Mouse (Mus musculus) adrenal gland, postnatal 4 days (tissue): ENCODE data around the gene Zfp597. TPM values are rescaled to one million over a fixed set of nuclear protein-coding genes. Genes with fewer than 3 reads are reported as not detected.

ENCODE experiments used
- DNase-seq, 2 experiments: peaks; one replicate each; pipeline ENCODE4 v3.0.0; 2021 to 2022; ENCODE audit warnings: low spot score in 2 of 2, mixed read lengths in 2 of 2
- long read RNA-seq, 2 experiments: library from polyadenylated mRNA; stranded (forward); transcript quantifications; one replicate each; pipeline ENCODE4 v2.0.0; 2021
- total RNA-seq, 2 experiments: library from RNA; stranded (reverse); gene quantifications; 2 replicates each; pipeline ENCODE4 v1.2.3; 2021

Zfp597 gene
- total RNA-seq, result 10 to 100 TPM; 19.4 to 24.5 TPM
- long read RNA-seq, experiment 1, full-length matches to known transcripts, result 3 of 4 reads
- long read RNA-seq, experiment 1, partial matches to known transcripts, result 1 of 4 reads
- long read RNA-seq, experiment 1, other reads (novel, unspliced or antisense), result 0 of 4 reads
- long read RNA-seq, experiment 2, full-length matches to known transcripts, result 3 of 7 reads
- long read RNA-seq, experiment 2, partial matches to known transcripts, result 0 of 7 reads
- long read RNA-seq, experiment 2, other reads (novel, unspliced or antisense), result 4 of 7 reads

DNA sequence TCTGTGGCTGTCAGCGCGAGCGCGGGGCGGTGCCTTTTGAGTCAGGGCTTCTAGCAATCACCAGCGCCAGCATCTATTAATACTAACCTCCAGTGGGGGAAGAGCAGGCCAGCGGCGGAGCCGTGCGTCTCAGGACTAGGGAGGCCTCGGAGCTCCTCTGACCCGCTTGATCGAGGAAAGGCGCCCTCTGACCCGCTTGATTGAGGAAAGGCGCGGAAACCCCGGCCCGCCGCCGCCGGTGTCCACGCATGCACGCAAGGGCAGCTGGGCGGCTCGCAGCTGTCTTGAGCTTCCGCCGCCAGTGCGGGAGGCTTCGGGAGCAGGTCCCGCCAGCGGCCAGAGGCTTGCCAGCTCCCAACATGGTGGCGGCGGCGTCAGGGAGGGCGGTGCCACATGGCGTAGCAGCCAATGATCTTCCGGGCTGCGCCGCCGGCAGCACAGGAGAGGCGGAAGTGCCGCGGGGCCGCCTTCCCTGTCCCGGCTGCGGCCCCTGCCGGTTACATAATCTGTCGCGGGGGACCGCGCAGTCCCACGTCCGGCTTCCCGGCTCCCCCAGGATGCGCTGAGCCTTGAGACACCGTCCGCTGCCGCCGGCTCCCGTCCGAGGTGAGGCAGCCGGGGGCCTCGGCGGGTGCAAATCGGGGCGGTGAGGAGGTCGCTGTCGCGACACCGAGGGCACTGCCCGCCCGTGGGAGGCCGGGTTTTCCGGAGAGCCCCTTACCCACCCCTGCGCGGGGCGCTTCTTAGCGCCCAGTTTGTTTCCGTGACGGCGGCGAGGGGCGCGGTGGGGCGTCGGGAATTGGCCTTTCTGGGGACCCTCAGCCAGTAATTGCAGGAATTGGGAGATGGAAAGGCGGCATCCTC, at the start of gene Zfp597, which contains the start of gene Gm20695:
TSS of gene Zfp597 (minus strand) at position 361 of the 864 bp plus-strand sequence.
TSS of gene Gm20695 (plus strand) at position 448 of the 864 bp plus-strand sequence.
- DNase-seq, result peak; percentile 90

DNA sequence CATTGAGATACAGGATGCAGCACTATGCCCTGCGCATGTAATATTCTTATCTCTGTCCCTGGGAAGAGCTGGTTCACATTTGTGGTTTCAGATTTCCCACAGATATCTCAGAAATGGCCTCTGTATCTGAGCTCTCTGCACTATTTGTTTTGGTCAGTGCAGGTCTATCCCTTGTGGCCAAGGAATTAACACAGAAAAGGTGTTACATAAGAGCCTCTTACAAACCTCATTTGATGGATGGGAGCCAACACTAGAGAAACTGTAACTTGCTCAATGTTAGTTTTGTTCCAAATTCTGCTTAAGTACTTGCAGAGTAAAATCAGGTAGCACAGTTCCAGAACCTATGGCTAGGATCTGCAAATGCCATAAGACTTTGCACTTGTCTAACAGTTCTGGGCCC, 49.7 kb upstream of the Zfp597 start:
- DNase-seq, result no peak

DNA sequence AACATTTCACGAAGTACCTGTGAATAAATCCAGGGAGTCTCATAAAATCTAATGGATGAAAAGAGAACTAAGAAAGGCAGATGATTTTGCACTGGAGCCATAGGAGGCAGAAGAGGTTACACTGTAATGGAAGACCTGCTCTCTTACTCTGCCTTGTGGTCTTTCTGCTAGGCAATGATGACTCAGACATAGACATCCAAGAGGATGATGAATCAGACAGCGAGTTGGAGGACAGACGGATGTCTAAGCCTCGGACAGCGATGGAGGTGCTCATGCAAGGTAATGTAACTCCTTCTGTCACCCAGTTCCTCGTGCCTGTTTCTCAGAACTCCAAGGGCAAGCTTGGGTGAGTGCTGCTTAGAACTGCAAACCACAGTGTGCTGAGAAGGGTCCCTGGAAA, 49.2 kb upstream of the Zfp597 start:
- DNase-seq, result no peak

DNA sequence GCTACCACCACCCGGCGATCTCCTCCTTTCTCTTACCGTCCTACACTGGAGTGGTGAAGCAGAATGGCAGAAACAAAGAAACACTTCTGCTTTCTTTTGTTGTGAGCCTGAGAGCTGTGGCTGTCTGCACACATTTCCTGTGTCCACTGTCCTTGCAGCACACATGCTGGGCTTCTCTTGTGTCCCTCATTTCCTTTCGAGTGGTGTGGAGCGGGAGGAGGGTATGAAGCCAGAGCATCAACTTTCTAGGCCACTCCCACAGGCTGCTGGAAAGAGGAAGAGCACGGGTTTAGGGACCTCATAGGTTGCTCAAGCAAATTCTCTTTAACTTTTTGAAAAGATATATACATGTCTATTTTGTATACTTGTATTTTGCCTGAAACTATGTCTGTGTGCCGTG, 44.8 kb upstream of the Zfp597 start:
- DNase-seq, result no peak

DNA sequence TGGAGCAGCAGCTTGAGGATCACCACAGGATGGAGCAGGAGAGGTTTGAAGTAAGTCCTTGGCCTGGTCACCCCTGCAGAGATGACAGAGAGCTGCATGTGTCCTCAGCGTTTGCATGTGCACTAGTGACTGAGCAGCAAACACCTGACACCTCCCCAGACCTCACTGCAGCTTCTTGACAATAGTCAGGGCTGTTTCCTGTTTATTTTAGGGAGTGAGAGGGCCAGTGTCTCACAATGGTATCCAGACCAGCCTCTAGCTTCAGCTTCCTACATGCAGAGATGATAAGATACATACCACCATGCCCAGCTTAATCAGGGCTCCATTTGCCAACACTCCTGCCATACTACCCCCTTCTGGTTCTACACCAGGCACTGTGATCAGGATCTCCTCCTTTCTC, 44.2 kb upstream of the Zfp597 start:
- DNase-seq, result no peak

DNA sequence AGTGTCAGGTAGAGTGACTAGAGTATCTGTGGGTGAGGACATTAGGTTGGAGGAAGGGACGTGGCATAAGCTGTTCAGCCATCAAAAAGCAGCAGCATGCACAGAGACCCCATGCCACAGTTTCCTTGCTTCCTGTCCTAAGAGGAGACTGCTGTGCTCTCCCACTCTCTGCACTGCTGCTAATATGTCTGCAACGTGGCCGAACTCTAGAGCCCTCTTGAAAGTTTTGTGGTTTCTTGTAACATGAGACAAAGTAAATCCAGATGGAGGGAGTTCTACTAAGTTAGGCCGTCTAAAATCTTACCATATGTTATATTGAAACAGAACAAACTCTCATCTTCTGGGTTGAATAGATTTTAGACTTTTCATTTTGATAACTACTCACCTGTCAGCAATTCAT, 39.6 kb upstream of the Zfp597 start:
- DNase-seq, result no peak

DNA sequence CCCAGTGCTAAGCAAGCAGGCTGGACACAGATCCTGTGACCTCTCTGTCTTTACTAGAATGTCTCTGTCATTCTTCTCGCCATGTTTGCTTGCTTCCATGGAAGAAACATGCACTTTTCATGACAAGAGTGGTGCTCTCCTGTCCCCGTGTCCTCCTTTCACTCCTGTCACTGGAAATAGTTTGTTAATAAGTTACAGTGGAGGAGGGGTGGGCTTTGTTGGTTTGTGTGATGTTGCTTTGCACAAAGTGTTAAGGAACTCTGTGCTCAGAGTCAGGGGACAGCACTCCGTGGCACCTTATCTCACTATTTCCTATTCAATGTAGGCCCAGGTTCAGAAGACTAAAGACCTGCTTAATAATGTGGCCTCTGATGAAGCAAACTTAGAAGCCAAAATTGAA, 39.2 kb upstream of the Zfp597 start:
- no peak for DNase-seq

DNA sequence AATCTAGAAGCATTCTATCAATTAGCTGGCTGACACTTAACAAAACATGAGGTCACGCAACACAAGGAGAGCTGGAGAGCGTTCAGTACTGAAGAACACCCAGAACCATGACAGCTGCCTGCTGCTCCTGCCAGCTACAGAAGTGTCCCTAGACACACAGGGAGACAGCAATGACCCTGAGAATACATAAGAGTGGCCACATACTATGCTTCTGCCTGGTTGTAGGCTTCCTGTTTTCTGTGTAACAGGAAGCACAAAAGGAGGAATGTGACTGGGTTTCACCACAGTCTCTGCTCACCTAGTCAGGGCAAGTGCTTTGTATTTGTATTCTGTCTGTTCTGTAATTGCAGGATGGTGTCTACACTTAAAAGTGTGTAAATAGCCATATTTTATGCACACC, 36.4 kb upstream of the Zfp597 start:
- DNase-seq, result no peak

DNA sequence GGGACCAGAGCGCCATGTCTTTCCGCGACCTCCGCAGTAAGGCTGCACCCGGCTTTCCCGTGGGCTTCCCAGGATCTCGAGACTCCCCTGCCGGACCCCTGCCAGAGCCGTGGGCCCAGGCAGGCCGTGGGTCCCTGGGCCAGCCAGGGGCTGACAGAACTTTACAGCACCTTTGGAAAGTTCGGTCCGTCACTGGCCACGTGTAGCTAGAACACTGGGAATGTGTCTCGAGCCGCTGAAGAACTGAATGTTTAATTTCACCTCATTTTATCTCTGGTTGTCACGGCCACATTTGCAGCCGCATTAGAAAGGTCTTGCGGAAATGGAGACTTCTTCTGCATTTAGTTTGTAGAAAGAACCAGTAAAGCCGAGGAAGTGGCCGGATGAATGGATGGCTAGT, 24.8 kb upstream of the Zfp597 start:
- DNase-seq, result no peak

DNA sequence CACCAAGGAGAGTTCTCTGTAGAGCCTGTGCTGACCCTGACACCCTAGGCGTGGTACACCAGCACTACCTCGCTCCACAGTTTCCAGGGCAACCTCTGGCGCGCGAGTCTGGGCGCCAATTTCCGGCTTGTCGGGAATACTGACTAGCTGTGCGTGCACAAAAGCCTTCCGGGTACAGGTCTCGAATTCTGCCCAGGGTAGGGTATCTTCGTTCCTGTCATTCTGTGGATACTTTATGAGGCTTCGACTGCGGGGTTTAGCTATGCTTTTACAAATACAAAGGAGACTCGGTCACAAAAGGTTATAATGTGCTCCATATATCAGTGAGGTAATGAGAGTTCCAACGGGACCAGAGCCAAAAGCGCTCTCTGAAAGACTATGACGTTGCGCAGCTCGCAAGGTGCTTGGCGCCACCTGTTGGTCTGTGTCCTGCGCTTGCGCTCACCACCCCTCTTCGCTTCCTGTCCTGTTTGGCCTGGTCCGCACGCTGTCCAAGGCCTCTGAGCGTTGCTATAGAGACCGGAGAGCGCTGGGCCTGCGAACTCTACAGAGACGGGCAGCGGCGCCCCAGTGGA, 24.3 kb upstream of the Zfp597 start, which contains the start of the genes 1700037C18Rik and Cluap1:
TSS of gene 1700037C18Rik (minus strand) at position 153 of the 575 bp plus-strand sequence.
TSS of gene Cluap1 (plus strand) at position 265 of the 575 bp plus-strand sequence.
- peak; percentile 65 to 85 for DNase-seq

DNA sequence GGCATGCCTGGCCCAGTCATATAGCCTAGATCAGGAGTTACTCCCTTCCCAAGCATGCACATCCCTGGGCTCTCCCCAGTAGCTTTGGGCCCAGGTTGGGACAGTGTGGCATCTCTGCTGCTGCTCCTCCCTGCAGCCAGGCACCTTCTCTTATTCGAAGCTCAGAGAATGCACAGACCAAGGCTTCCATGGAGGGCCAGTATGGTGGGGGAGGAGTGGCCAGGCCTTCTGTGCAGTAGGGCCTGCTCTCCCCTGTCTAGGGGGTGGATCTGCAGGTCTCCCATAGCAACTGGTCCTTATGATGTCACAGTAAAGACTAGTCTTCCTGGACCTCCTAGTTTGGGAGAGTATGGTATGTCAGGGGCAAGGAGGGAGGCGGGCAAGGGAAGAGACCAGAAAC, 23.1 kb upstream of the Zfp597 start:
- DNase-seq, result no peak

DNA sequence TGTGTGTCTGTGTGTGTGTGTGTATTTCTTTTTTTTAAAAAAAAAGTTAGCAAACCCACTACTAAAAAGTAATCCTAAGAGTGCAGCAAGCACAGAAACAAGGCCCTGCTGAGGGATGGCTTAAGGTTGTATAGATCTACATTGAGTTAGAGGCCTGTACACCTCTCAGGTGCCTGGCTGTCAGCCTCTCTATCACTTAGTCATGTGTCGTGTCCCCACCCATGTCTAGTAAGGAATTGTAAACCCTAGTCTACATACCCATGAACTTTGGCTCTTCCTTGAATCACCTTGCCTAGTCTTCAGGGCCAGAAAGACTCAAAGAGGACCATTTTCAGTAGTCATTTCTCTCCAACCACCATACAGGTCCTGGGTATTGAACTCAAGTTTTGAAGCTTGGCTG, 12.2 kb upstream of the Zfp597 start:
- no peak for DNase-seq

DNA sequence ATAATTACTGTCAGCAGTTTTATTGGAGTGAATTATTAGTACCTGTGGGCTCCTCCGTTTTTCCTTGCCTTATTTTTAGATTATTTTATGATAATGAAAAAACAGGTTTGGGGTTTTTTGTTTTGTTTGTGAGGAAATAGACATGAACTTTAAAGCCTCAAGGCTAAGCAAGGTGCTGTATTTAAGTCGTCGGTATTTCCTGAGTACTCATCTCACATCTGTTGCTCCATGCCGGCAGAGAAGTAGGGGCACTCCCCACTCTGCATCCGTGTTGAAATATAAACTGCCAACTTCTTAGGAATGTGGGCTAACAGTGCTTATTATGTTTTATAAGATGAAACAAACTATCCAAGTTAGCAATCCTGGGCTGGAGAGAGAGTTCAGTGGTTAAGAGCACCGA, 11.7 kb upstream of the Zfp597 start:
- no peak for DNase-seq

DNA sequence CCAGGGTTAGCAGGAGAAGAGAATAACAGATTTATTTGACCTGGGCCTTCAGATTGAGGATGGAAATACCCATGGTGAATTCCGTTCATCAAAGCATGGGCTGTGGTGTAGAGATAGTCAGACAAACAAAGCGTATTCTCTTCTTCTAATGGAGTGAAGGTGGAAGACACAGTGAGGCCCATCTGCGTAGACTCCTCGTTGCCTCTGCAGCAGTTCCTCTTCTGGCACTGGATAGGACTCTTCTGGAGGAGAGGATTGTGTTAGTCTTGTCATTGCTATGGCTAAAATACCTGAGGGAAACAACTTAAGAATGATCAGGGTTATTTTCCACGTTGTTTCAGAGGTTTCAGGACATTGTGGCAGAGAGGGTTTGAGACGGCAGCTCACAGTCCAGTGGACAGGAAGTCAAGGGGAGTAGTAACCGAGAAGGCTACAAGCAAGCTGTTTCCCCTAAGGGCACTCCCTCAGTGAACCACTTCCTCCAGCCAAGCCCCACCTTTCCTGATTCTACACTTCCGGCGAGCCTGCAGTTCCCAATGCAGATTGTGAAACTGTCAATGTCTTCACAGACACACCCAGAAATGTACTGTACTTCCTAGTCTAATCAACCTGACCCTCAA, 10.9 kb upstream of the Zfp597 start:
- DNase-seq, result no peak

DNA sequence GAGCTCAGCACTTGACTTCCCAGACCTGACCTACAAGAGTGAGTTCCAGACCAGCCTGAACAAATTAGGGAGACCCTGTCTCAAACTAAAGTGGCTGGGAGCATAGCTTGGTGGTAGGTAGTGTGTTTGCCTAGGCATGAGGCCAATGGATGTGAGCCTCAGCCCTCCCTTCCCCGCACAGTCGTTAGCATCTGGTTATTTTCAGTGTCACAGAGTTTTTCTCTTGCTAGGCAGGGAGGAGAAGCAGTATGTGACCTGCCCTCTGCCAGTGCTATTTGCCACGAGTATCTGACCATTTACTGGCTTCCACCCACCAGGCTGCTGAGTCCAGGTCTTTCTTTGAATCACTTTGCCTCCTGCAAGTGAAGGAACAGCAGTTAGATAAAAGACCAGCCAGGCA, 9.4 kb upstream of the Zfp597 start:
- no peak for DNase-seq

DNA sequence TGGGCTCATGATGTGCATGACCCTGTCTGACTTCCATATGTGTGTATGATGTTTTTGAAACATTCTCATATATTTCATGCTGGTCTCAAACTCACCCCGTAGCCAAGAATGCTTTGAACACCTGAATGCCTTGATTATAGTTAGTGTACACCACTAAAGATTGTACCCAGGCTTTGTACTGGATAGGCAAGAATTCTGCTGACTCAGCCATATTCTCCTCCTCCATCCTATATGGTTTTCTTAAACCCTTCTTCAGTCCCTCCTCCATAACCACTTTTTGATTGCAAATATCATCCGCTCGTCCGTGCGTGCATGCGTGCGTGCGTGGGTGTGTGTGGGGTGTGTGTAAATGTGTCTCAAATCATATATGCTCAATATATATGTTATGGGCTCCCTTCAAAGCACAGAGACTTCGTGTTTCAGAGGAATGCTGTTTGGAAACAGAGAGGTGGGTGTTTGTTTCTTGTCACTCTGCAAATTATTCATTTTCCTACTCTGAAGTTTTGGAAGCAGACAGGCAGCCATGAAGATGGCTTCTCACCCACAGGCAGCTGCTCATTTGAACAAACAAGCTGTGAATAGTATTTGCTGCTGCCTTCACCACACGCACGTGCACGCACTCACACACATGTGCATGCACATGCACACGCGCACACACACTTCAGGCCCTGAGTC, 7.4 kb upstream of the Zfp597 start:
- DNase-seq, result no peak

DNA sequence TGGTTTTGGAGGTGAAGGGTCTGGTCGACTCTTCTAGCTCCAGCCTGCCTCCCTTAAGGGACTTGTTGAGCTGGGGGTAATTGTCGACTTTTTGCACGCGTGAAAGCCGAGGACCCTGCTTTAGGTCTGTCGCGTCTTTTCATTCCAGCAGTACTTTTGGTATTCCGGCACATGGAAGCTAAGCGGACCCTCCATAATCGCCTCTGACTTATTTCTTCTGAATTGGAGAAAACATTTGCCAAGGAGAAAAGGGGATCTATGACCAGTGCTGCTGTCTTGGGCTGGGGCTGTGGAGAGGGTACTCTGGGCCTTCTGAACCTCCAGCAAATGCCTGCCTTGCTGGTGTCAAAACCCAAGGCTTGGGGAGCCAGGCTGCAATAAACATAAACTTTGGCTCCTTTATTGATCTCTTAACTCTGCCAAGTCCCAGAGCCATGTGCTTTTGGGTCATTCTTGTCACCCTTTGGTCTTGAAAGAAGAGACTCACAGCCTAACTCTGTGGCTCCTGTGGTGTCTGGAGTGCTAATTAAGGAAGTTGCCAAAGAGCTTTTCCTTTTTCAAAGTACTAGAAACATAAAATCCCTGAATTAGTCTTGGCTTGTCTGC, 807 bp upstream of the Zfp597 start:
- no peak for DNase-seq

DNA sequence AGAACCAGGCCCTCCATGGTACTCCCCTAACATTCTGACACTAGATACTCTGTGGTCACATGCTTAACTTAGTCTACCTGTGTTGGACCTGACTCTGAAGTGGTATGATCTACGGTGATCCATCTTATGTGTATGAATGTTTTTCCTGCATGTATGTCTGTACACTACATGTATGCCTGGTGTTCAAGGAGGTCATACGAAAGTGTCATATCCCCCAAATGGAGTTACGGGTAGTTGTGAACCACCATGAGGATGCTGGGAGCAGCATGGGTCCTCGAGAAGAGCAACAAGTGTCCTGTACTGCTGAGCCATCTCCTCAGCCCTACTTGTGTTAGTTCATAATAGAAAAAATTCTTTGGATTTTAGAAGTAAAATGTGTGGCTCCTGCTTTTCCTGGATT, 8.0 kb downstream of the Zfp597 start:
- DNase-seq, result no peak

DNA sequence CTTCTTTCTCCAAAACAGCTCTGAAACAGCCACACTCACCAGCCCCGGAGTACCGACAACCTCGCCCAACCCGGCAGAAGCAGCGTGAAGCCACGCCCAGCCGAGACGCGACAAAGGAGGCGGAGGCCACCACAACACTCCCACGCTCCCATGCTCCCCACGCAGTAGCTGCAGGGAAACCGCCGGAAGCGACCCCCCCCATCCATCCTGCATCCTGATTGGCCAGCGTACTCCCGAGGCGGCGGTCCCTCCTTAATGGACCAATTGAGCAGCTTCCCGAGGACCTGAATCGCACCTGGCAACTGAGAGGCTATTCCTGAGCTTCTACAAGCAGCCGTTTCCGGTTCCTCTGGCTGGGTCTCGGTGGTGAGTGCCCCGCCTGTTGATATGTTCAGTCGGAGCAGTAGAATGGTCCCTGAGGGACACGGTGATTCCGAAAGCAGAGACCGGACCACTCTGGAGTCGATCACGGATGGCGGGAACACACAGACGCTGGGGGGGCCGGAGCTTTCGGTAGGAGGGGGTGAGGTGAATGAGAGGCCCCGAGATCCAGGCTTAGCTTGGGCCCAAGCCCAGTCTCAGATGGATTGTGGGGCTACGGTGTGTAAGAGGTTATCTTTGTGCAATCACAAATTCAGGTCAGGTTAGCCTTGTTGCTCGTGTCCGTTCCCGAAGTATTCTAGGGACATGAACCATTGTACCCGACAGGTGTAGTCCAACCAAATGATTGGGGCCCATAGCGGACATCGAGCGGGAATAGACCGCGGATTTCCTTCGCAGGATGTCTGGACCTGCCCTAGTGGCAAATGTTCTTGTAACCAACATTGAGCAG, 11.9 kb downstream of the Zfp597 start, which contains the start of gene Naa60:
TSS of gene Naa60 (plus strand) at position 160 of the 832 bp plus-strand sequence.
- DNase-seq, result peak; percentile 70 to 83

DNA sequence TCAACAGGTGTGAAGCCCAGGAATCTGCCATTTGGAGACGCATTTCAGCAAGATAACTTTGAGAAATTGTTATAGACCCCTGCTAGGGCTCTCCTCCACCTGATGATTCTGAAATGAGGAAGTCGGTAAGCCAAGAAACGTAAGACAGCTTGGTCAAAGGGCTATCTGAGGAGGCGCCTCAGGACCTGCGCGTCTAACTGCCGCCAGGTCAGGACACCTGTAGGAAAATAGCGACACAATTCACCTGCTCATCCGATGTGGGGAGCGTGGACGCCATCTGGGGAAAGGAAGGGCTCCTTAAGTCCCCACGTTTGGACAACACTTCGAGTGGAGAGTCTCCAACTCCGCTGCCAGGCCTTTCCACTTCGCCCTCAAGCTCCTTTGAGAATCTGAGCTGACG, 12.5 kb downstream of the Zfp597 start:
- DNase-seq, result no peak
